Mouse (Mus musculus): ENCODE data around the gene Fgfr3. TPM values are rescaled to one million over a fixed set of nuclear protein-coding genes. Genes with fewer than 3 reads are reported as not detected.

Gene Fgfr3
- polyA plus RNA-seq (2011; ENCODE audit: insufficient read depth, insufficient read length, low read depth, missing spikeins) = 2.9 and 4.0 TPM in 2 replicates

- Histone ChIP-seq H3K4me1 (ENCODE audit: control insufficient read depth, insufficient read depth, low read length) (peaks cover 5% of the 10 kb centered on the region), H3K4me3 (ENCODE audit: low read depth, low read length) (peak within 1 kb of the TSS; percentile 82), H3K27me3 (ENCODE audit: control insufficient read depth, insufficient read depth, low read length, poor library complexity, severe bottlenecking) (peaks cover 18% of the 10 kb centered on the region), H3K9me3 (replicated peaks; ENCODE audit: control insufficient read depth, insufficient read depth, low read length, poor library complexity, severe bottlenecking) (no peaks in the 10 kb centered on the region), H3K27ac (ENCODE audit: insufficient read depth, low read length) (no peak within 1 kb of the TSS), H3K36me3 (ENCODE audit: control insufficient read depth, insufficient read depth, low read length, poor library complexity, severe bottlenecking) (no peaks in the 10 kb centered on the region), H3K9ac (ENCODE audit: low read depth, poor library complexity, severe bottlenecking) (peak within 1 kb of the TSS; percentile 84)
- TF ChIP-seq EP300 (IDR thresholded peaks at IDR 0.05; ENCODE audit: insufficient read depth, low read depth, low read length) = no peak
- TF ChIP-seq CTCF (IDR thresholded peaks at IDR 0.05; ENCODE audit: low read depth, low read length) = no peak
- TF ChIP-seq POLR2A (IDR thresholded peaks at IDR 0.05; ENCODE audit: insufficient read depth, low read length) = no peak
Measured at GRCm38 (mm10) chr5:33721541-33722265, at the start of gene Fgfr3. Gene Fgfr3 (plus strand): TSS chr5:33721674.

GRCm38 (mm10) chr5:33674439-33674838, 47.0 kb upstream of the Fgfr3 start:
- Histone ChIP-seq H3K4me3 (ENCODE audit: low read depth, low read length) (no peak overlapping the region), H3K9ac (ENCODE audit: low read depth, poor library complexity, severe bottlenecking) (no peak overlapping the region), H3K36me3 (ENCODE audit: control insufficient read depth, insufficient read depth, low read length, poor library complexity, severe bottlenecking) (peaks cover 25% of the 10 kb centered on the region), H3K4me1 (ENCODE audit: control insufficient read depth, insufficient read depth, low read length) (no peaks in the 10 kb centered on the region), H3K9me3 (replicated peaks; ENCODE audit: control insufficient read depth, insufficient read depth, low read length, poor library complexity, severe bottlenecking) (no peaks in the 10 kb centered on the region), H3K27me3 (ENCODE audit: control insufficient read depth, insufficient read depth, low read length, poor library complexity, severe bottlenecking) (no peaks in the 10 kb centered on the region), H3K27ac (ENCODE audit: insufficient read depth, low read length) (no peak overlapping the region)
- TF ChIP-seq CTCF (IDR thresholded peaks at IDR 0.05; ENCODE audit: low read depth, low read length) (no peak), POLR2A (IDR thresholded peaks at IDR 0.05; ENCODE audit: insufficient read depth, low read length) (no peak), EP300 (IDR thresholded peaks at IDR 0.05; ENCODE audit: insufficient read depth, low read depth, low read length) (no peak)

GRCm38 (mm10) chr5:33675964-33676363, 45.5 kb upstream of the Fgfr3 start:
- H3K9me3 ChIP-seq (replicated peaks; ENCODE audit: control insufficient read depth, insufficient read depth, low read length, poor library complexity, severe bottlenecking) = no peaks in the 10 kb centered on the region
- no peaks in the 10 kb centered on the region for H3K27me3 ChIP-seq (ENCODE audit: control insufficient read depth, insufficient read depth, low read length, poor library complexity, severe bottlenecking)
- peaks cover 11% of the 10 kb centered on the region for H3K36me3 ChIP-seq (ENCODE audit: control insufficient read depth, insufficient read depth, low read length, poor library complexity, severe bottlenecking)
- no peak overlapping the region for H3K9ac ChIP-seq (ENCODE audit: low read depth, poor library complexity, severe bottlenecking)
- no peak overlapping the region for H3K4me3 ChIP-seq (ENCODE audit: low read depth, low read length)
- H3K4me1 ChIP-seq (ENCODE audit: control insufficient read depth, insufficient read depth, low read length) = no peaks in the 10 kb centered on the region
- no peak for TF ChIP-seq EP300 (IDR thresholded peaks at IDR 0.05; ENCODE audit: insufficient read depth, low read depth, low read length)
- peak; percentile 84 for TF ChIP-seq CTCF (IDR thresholded peaks at IDR 0.05; ENCODE audit: low read depth, low read length)
- no peak for TF ChIP-seq POLR2A (IDR thresholded peaks at IDR 0.05; ENCODE audit: insufficient read depth, low read length)
- H3K27ac ChIP-seq (ENCODE audit: insufficient read depth, low read length) = no peak overlapping the region

- Histone ChIP-seq H3K27me3 (ENCODE audit: control insufficient read depth, insufficient read depth, low read length, poor library complexity, severe bottlenecking) (no peaks in the 10 kb centered on the region), H3K9me3 (replicated peaks; ENCODE audit: control insufficient read depth, insufficient read depth, low read length, poor library complexity, severe bottlenecking) (no peaks in the 10 kb centered on the region), H3K27ac (ENCODE audit: insufficient read depth, low read length) (no peak overlapping the region), H3K4me1 (ENCODE audit: control insufficient read depth, insufficient read depth, low read length) (no peaks in the 10 kb centered on the region), H3K4me3 (ENCODE audit: low read depth, low read length) (no peak overlapping the region), H3K9ac (ENCODE audit: low read depth, poor library complexity, severe bottlenecking) (no peak overlapping the region), H3K36me3 (ENCODE audit: control insufficient read depth, insufficient read depth, low read length, poor library complexity, severe bottlenecking) (no peaks in the 10 kb centered on the region)
- no peak for TF ChIP-seq CTCF (IDR thresholded peaks at IDR 0.05; ENCODE audit: low read depth, low read length)
- no peak for TF ChIP-seq POLR2A (IDR thresholded peaks at IDR 0.05; ENCODE audit: insufficient read depth, low read length)
- TF ChIP-seq EP300 (IDR thresholded peaks at IDR 0.05; ENCODE audit: insufficient read depth, low read depth, low read length) = no peak
Measured at GRCm38 (mm10) chr5:33678244-33678643, 43.2 kb upstream of the Fgfr3 start.

- Histone ChIP-seq H3K9ac (ENCODE audit: low read depth, poor library complexity, severe bottlenecking) (no peak overlapping the region), H3K9me3 (replicated peaks; ENCODE audit: control insufficient read depth, insufficient read depth, low read length, poor library complexity, severe bottlenecking) (no peaks in the 10 kb centered on the region), H3K4me3 (ENCODE audit: low read depth, low read length) (no peak overlapping the region), H3K27ac (ENCODE audit: insufficient read depth, low read length) (no peak overlapping the region), H3K4me1 (ENCODE audit: control insufficient read depth, insufficient read depth, low read length) (no peaks in the 10 kb centered on the region), H3K36me3 (ENCODE audit: control insufficient read depth, insufficient read depth, low read length, poor library complexity, severe bottlenecking) (no peaks in the 10 kb centered on the region), H3K27me3 (ENCODE audit: control insufficient read depth, insufficient read depth, low read length, poor library complexity, severe bottlenecking) (no peaks in the 10 kb centered on the region)
- TF ChIP-seq POLR2A (IDR thresholded peaks at IDR 0.05; ENCODE audit: insufficient read depth, low read length) (no peak), EP300 (IDR thresholded peaks at IDR 0.05; ENCODE audit: insufficient read depth, low read depth, low read length) (peak; percentile 63; the same call in 1 of the 2 replicates), CTCF (IDR thresholded peaks at IDR 0.05; ENCODE audit: low read depth, low read length) (no peak)
Measured at GRCm38 (mm10) chr5:33681044-33681443, 40.4 kb upstream of the Fgfr3 start.

All from ES-Bruce4 (cell line).